Mouse (Mus musculus) left cerebral cortex, adult 2 months (tissue): ENCODE data around the gene Slc12a9. TPM values are rescaled to one million over a fixed set of nuclear protein-coding genes. Genes with fewer than 3 reads are reported as not detected.
A peak's percentile ranks its signal among the peaks of the same experiment; 100 is the strongest.

Experiments
- DNase-seq, 2 experiments: peaks; one replicate each; pipeline ENCODE4 v3.0.0; 2021 to 2022; ENCODE audit warnings: low spot score in 2 of 2, mixed read lengths in 1 of 2; ENCODE audit errors: extremely low spot score in 1 of 2
- H3K27ac ChIP-seq: fragments of 200-600 bp; 2 replicates; pipeline ENCODE4 v1.8.1; 2022
- H3K4me3 ChIP-seq: fragments of 200-600 bp; 2 replicates; pipeline ENCODE4 v1.8.1; 2022
- CTCF ChIP-seq: fragments of 200-600 bp; IDR thresholded peaks from 2 replicates; pipeline ENCODE4 v1.8.1; 2022; ENCODE audit warnings: antibody characterized with exemption, mild to moderate bottlenecking, moderate library complexity
- intact Hi-C: fragments of 180-260 bp; cut with DNase I; formaldehyde crosslinking; loops from one replicate; pipeline ENCODE4 v1.15.1; 2025
- total RNA-seq, 2 experiments: library from RNA; stranded (reverse); gene quantifications; 2 replicates each; pipeline ENCODE4 v1.2.3; 2021

Gene Slc12a9
- total RNA-seq, 2 experiments from 2014 or later = 22.8 to 25.1 TPM

DNA sequence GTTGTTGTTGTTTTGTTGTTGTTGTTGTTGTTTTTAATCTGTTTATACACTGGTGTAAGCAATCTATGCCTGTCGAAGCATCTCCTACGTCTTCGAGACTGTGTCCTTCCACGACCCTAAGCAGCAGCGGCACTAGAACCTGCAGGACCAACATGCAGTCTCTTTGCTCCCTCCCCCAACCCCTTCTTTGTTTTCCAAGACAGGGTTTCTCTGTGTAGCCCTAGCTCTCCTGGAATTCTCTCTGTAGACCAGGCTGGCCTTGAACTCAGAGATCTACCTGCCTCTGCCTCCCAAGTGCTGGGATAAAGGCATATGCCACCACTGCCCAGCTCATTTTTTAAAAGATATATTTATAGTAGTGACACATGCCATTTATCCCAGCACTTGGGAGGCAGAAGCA, 10.0 kb upstream of the Slc12a9 start:
- Histone ChIP-seq H3K4me3 (no peak overlapping the region), H3K27ac (no peak overlapping the region)
- DNase-seq = no peak
- no peak for TF ChIP-seq CTCF
- intact Hi-C loops = no loop called here

- Histone ChIP-seq H3K27ac (no peak overlapping the region), H3K4me3 (no peak overlapping the region)
- intact Hi-C loops = no loop called here
- DNase-seq = no peak
- TF ChIP-seq CTCF = no peak
Observed at GRCm38 (mm10) chr5:137342407-137343012, 9.1 kb upstream of the Slc12a9 start.

GRCm38 (mm10) chr5:137340222-137340621, 6.8 kb upstream of the Slc12a9 start:
- Histone ChIP-seq H3K27ac (no peak overlapping the region), H3K4me3 (no peak overlapping the region)
- DNase-seq = no peak
- TF ChIP-seq CTCF = no peak
- intact Hi-C loops = no loop called here

DNA sequence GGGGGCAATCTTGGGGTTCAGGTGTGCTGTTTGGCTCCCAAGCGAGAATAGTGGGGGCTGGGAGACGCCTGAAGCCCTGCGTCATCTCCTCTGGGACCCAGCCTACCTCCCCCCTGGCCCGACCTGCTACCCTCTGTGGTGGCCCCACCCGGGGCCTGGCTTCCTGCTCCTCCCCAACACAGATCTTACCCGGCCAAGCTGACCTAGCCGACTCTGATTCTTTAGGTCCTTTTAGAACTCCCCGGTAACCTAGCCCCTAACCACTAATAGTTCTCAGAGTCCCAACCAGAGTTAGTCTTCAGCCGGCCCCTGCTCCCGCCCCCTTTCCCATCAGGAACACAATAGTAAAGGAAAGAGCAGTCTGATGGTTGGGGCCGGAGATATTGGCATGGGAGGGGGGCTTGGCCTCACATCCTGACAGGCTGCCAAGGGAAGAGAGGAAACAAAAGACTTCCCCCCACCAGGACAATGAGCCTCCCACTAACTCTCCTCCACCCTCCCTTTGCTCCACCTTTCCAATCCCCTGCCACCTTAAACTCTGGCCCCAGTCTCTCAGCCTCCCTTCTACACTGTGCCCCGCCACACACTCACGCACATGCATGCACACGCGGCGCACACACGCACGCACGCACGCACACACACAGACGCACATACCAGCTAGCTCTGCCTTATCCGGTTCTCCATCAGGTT, 6.0 kb upstream of the Slc12a9 start:
- peak overlapping the region; percentile 74; the same call in 1 of the 2 replicates for H3K27ac ChIP-seq
- intact Hi-C loops = loop anchor here (5.0 to 10.0 kb wide), 3 partner anchors 255 to 825 kb away; partner anchors contain the start of genes Cops6 and Ppp1r35
- peak overlapping the region; percentile 55 for H3K4me3 ChIP-seq
- no peak for DNase-seq
- TF ChIP-seq CTCF = no peak

DNA sequence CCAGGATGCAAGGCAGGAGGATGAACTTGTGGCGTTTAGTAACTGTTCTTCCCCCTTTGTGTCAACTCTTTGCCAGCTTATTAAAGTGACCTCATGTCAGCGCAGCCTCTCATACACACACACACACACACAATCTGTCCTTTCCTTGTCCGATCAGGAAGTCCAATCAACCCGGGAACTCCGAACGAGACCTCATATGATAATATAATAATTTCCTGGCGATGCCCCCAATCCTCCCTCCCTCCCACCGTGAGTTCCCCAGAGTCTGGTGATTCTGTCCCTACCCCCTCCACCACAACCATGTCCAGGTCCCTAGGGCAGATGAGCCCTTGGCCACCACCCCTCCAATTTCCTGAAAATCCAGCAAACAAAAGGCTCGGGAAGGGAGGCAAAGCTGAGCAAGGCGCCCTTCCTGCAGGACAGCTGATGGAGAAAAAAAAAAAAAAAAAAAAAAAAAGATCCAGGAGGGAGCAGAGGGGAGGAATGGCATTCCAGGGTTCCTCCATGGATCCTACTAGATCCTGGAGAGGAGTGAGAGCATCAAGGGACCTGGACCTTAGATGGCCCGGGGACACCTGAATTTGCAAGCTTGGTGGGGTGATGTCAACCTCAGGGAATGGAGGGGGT, 5.4 kb upstream of the Slc12a9 start:
- Histone ChIP-seq H3K4me3 (peak overlapping the region; percentile 55), H3K27ac (peak overlapping the region; percentile 74)
- no peak for TF ChIP-seq CTCF
- DNase-seq = no peak
- intact Hi-C loops = loop anchor here (1.0 to 10.0 kb wide), 4 partner anchors 256 to 826 kb away; partner anchors contain the start of genes Cops6 and Ppp1r35

- TF ChIP-seq CTCF = no peak
- Histone ChIP-seq H3K4me3 (peak overlapping the region; percentile 55), H3K27ac (peak overlapping the region; percentile 74)
- intact Hi-C loops = loop anchor here (1.0 to 10.0 kb wide), 4 partner anchors 257 to 827 kb away; partner anchors contain the start of genes Cops6 and Ppp1r35
- peak; percentile 89 to 90 for DNase-seq
Observed at GRCm38 (mm10) chr5:137338256-137338655, 4.9 kb upstream of the Slc12a9 start.

- no peak overlapping the region for H3K4me3 ChIP-seq
- no peak overlapping the region for H3K27ac ChIP-seq
- no peak for TF ChIP-seq CTCF
- DNase-seq = no peak
- intact Hi-C loops = loop anchor here (5.0 to 10.0 kb wide), 3 partner anchors 258 to 828 kb away; partner anchors contain the start of genes Cops6 and Ppp1r35
Observed at GRCm38 (mm10) chr5:137337190-137337589, 3.8 kb upstream of the Slc12a9 start.

DNA sequence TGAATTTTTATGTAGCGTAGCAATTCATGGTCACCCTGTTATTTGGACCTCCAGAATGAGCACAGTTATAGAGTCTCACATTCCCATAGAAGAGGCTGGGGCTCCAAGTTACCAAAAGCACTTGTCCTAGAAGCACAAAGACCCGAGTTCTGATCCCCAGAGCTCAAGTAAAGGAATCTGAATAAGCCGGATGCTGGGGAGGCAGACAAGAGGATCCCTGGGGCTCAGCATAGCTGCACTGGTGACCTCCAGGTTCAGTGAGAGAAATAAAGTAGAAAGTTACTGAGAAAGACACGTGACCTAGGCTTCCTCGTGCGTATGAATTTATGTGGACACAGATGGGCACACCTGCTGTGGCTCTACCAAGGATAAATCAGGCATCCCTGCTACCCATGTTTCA, 1.7 kb upstream of the Slc12a9 start:
- intact Hi-C loops = loop anchor here (2.0 to 10.0 kb wide), 4 partner anchors 168 to 830 kb away; partner anchors contain the start of genes Cops6, Pop7 and Ppp1r35
- Histone ChIP-seq H3K27ac (no peak overlapping the region), H3K4me3 (no peak overlapping the region)
- no peak for DNase-seq
- TF ChIP-seq CTCF = no peak

DNA sequence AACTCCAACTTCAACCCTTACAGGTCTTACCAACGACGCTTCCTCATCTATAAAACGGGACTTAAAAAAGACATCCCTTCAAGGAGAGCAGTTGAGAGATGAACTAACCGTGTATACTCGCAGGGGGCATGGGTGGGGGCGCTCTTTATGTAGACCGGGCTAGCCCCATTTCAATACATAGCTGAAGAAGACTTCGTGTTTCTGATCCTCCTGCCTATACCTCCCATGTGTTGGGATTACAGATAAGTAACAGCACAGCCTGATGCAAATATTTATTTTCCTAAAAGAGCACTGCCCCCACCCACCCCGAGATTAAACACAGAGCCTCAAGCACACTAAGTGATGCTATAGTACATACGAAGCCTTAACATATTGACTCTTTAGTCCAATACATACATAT, 920 bp upstream of the Slc12a9 start:
- H3K27ac ChIP-seq = no peak overlapping the region
- intact Hi-C loops = loop anchor here (2.0 to 10.0 kb wide), 3 partner anchors 168 to 830 kb away; partner anchors contain the start of genes Cops6 and Pop7
- peak overlapping the region; percentile 59; the same call in 1 of the 2 replicates for H3K4me3 ChIP-seq

GRCm38 (mm10) chr5:137332857-137333511, 413 bp downstream of the Slc12a9 start:
- Histone ChIP-seq H3K4me3 (peak overlapping the region; percentile 59), H3K27ac (peak overlapping the region; percentile 55)
- no peak for TF ChIP-seq CTCF
- intact Hi-C loops = loop anchor here (10.0 kb wide), 2 partner anchors 262 to 832 kb away; partner anchors contain the start of gene Cops6
- no peak for DNase-seq

More for the DNA sequence above, 920 bp upstream of the Slc12a9 start:
- no peak for TF ChIP-seq CTCF
- DNase-seq = no peak

DNA sequence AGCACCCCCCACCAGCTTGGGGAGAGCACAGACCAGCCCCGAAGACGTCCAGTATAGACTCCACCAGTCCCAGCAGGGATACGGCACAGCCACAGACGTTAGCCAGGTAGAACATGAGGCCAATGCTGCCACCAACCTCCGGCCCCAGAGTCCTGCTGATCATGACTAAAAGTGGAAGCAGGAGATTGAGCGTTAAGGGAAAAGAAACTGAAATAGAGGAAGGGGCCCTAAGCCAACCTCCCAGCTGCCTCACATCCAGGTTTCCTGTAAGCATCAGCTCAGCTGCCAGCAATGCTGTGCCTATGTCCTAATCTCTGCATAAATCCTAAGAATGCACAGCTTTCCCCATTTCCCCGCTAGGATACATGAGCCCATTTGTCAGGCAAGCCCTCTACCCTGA, 2.5 kb downstream of the Slc12a9 start:
- Histone ChIP-seq H3K4me3 (no peak overlapping the region), H3K27ac (no peak overlapping the region)
- TF ChIP-seq CTCF = no peak
- intact Hi-C loops = loop anchor here (10.0 kb wide), 2 partner anchors 264 to 834 kb away; partner anchors contain the start of gene Cops6
- DNase-seq = no peak
